Mouse (Mus musculus): ENCODE data around the gene Sv2b. TPM values are rescaled to one million over a fixed set of nuclear protein-coding genes. Genes with fewer than 3 reads are reported as not detected.

The Sv2b gene
- total and polyA plus RNA-seq, 2 experiments from 2014 or later = 21.2 to 54.1 TPM

GRCm38 (mm10) chr7:75139306-75139705 is 169.8 kb downstream of the Sv2b start:
- no peak for TF ChIP-seq CTCF (IDR thresholded peaks at IDR 0.05; ENCODE audit: low read depth)
- DNase-seq = no peak
- Histone ChIP-seq H3K9me3 (ENCODE audit: low read length) (no peaks in the 10 kb centered on the region), H3K4me3 (ENCODE audit: low read depth, low read length) (no peak overlapping the region), H3K27ac (ENCODE audit: low read depth, low read length) (no peak overlapping the region), H3K4me2 (ENCODE audit: low read depth) (no peak overlapping the region), H3K4me1 (ENCODE audit: insufficient read depth) (peaks cover 7% of the 10 kb centered on the region), H3K27me3 (ENCODE audit: insufficient read depth, low read length) (no peaks in the 10 kb centered on the region), H3K9ac (no peak overlapping the region), H3K36me3 (ENCODE audit: insufficient read depth) (no peaks in the 10 kb centered on the region)
- WGBS = 85% methylated on average over 2 of the region's 2 CpGs
- ATAC-seq = no peak

DNA sequence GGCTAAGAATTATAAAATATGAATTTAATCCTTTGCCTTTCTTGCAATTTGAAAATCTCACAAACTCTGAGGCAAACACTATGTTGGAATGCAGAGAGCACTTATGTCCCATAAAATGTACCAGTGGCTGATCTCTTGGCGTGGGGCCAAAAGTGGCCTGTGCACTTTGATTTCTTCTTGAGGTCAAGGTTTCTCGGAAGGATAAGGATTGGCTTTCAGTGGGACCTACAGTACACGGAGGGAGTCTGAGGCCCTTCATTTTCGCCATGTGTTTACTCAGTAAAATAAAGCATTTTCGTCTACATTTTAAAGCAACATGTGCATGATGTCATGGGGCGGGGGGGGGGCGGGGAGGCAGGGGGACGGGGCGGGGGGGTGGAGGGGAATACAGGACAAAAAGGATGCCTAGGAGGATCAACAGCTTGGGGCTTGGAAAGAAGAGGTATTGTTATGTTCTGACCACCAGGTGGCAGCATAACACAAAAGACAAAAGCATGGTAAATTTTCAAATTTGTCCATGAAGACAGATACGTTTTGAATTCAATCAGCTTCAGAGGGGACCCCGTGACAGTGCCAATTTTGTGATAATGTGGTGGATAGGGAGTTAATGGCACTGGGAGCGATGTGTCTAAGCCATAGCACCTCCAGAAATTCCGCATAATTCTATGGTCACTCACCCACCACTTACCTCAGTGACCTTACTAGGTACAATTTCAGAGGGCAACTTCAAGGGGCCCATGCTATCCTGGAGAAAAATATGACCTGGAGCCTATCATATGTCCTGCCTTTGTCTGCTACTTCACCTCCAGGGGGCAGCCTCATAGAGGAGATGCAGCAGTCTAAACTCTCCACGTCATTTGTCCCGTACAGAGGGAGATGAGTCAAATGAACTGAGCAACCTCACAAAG is 174.1 kb downstream of the Sv2b start:
- no peak overlapping the region for H3K9ac ChIP-seq
- peak; percentile 77 for ATAC-seq
- 23% methylated on average over 15 of the region's 15 CpGs for WGBS

GRCm38 (mm10) chr7:75128036-75128435 is 181.0 kb downstream of the Sv2b start:
- H3K36me3 ChIP-seq (ENCODE audit: insufficient read depth) = no peaks in the 10 kb centered on the region
- ATAC-seq (no peak), DNase-seq (no peak)
- no peak overlapping the region for H3K9ac ChIP-seq
- no peak overlapping the region for H3K4me3 ChIP-seq (ENCODE audit: low read depth, low read length)
- H3K4me1 ChIP-seq (ENCODE audit: insufficient read depth) = no peaks in the 10 kb centered on the region
- TF ChIP-seq CTCF (IDR thresholded peaks at IDR 0.05; ENCODE audit: low read depth) = no peak
- WGBS = 93% methylated on average over 4 of the region's 4 CpGs
- no peaks in the 10 kb centered on the region for H3K27me3 ChIP-seq (ENCODE audit: insufficient read depth, low read length)
- no peak overlapping the region for H3K27ac ChIP-seq (ENCODE audit: low read depth, low read length)
- H3K4me2 ChIP-seq (ENCODE audit: low read depth) = no peak overlapping the region
- H3K9me3 ChIP-seq (ENCODE audit: low read length) = no peaks in the 10 kb centered on the region

More for the DNA sequence above, 174.1 kb downstream of the Sv2b start:
- H3K4me1 ChIP-seq (ENCODE audit: insufficient read depth) = no peaks in the 10 kb centered on the region
- H3K27ac ChIP-seq (ENCODE audit: low read depth, low read length) = no peak overlapping the region
- no peaks in the 10 kb centered on the region for H3K36me3 ChIP-seq (ENCODE audit: insufficient read depth)
- H3K4me3 ChIP-seq (ENCODE audit: low read depth, low read length) = no peak overlapping the region
- H3K4me2 ChIP-seq (ENCODE audit: low read depth) = no peak overlapping the region
- H3K27me3 ChIP-seq (ENCODE audit: insufficient read depth, low read length) = no peaks in the 10 kb centered on the region
- no peaks in the 10 kb centered on the region for H3K9me3 ChIP-seq (ENCODE audit: low read length)
- DNase-seq = peak; percentile 87
- peak; percentile 74 for TF ChIP-seq CTCF (IDR thresholded peaks at IDR 0.05; ENCODE audit: low read depth)

DNA sequence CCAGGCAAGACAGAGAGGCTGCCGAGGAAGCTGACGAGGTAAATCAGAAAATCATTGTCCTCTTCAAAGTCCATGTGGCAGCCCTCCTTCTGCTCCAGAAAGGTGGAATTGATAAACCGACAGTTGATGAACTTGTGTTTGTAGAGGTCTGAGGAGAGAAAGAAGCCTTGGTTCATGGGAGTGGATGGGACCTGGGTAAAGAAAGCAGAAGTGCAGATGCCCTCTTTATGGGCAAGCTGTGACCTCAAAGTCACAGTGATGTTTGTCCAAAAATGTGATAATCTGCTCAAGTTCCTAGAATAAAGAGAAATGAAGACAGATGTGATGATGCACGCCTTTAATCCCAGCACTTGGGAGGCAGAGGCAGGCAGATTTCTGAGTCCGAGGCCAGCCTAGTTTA is 185.0 kb downstream of the Sv2b start:
- Histone ChIP-seq H3K9ac (no peak overlapping the region), H3K36me3 (ENCODE audit: insufficient read depth) (no peaks in the 10 kb centered on the region), H3K4me3 (ENCODE audit: low read depth, low read length) (no peak overlapping the region), H3K4me1 (ENCODE audit: insufficient read depth) (no peaks in the 10 kb centered on the region), H3K9me3 (ENCODE audit: low read length) (no peaks in the 10 kb centered on the region), H3K27ac (ENCODE audit: low read depth, low read length) (no peak overlapping the region), H3K27me3 (ENCODE audit: insufficient read depth, low read length) (no peaks in the 10 kb centered on the region), H3K4me2 (ENCODE audit: low read depth) (no peak overlapping the region)
- 81% methylated on average over 5 of the region's 5 CpGs for WGBS
- DNase-seq = no peak
- ATAC-seq = no peak
- no peak for TF ChIP-seq CTCF (IDR thresholded peaks at IDR 0.05; ENCODE audit: low read depth)

- Histone ChIP-seq H3K9ac (peak overlapping the region; percentile 29; the same call in 1 of the 2 replicates), H3K27ac (ENCODE audit: low read depth, low read length) (peak overlapping the region; percentile 17), H3K4me1 (ENCODE audit: insufficient read depth) (no peaks in the 10 kb centered on the region), H3K36me3 (ENCODE audit: insufficient read depth) (0 out of 2 replicates have a peak, but pooled peaks cover 2% of the 10 kb centered on the region), H3K4me3 (ENCODE audit: low read depth, low read length) (peak overlapping the region; percentile 24), H3K9me3 (ENCODE audit: low read length) (no peaks in the 10 kb centered on the region), H3K27me3 (ENCODE audit: insufficient read depth, low read length) (no peaks in the 10 kb centered on the region), H3K4me2 (ENCODE audit: low read depth) (peak overlapping the region; percentile 45)
- WGBS = 33% methylated on average over 7 of the region's 7 CpGs
- ATAC-seq = peak; percentile 97
- peak; percentile 82 for DNase-seq
- TF ChIP-seq CTCF (IDR thresholded peaks at IDR 0.05; ENCODE audit: low read depth) = 0 out of 2 replicates have a peak, but pooled peaks have one; percentile 4
Measured at GRCm38 (mm10) chr7:75118022-75118673, 190.9 kb downstream of the Sv2b start.

DNA sequence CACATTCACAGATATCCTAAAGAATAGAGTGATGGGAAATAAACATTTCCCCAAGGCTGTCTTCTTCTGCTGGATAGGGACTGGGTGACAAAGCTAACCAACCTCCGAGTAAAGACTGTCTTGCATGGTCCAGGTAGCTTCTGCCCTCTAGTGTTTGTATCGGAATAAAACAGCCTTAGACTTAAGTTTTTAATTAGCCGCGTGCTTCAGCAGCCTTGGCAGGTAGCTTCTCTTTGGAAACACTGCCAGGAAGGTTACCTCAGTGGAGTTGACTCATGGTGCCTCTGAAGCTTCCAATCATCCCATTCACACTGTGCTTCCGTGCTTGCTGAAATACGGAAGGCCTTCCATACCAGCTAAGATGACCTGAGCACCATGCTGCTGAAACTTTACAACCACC is 198.4 kb downstream of the Sv2b start:
- Histone ChIP-seq H3K27me3 (ENCODE audit: insufficient read depth, low read length) (no peaks in the 10 kb centered on the region), H3K27ac (ENCODE audit: low read depth, low read length) (no peak overlapping the region), H3K4me3 (ENCODE audit: low read depth, low read length) (no peak overlapping the region), H3K4me1 (ENCODE audit: insufficient read depth) (no peaks in the 10 kb centered on the region), H3K36me3 (ENCODE audit: insufficient read depth) (no peaks in the 10 kb centered on the region), H3K9ac (no peak overlapping the region), H3K4me2 (ENCODE audit: low read depth) (no peak overlapping the region), H3K9me3 (ENCODE audit: low read length) (no peaks in the 10 kb centered on the region)
- TF ChIP-seq CTCF (IDR thresholded peaks at IDR 0.05; ENCODE audit: low read depth) = peak; percentile 92
- 6% methylated on average over 6 of the region's 6 CpGs for WGBS
- peak; percentile 82 for ATAC-seq
- DNase-seq = peak; percentile 80

- Histone ChIP-seq H3K4me2 (ENCODE audit: low read depth) (no peak overlapping the region), H3K4me3 (ENCODE audit: low read depth, low read length) (no peak overlapping the region), H3K36me3 (ENCODE audit: insufficient read depth) (no peaks in the 10 kb centered on the region), H3K4me1 (ENCODE audit: insufficient read depth) (no peaks in the 10 kb centered on the region), H3K9ac (no peak overlapping the region), H3K27ac (ENCODE audit: low read depth, low read length) (no peak overlapping the region), H3K27me3 (ENCODE audit: insufficient read depth, low read length) (no peaks in the 10 kb centered on the region), H3K9me3 (ENCODE audit: low read length) (no peaks in the 10 kb centered on the region)
- TF ChIP-seq CTCF (IDR thresholded peaks at IDR 0.05; ENCODE audit: low read depth) = peak; percentile 80
- DNase-seq = peak; percentile 74
- ATAC-seq = no peak
Measured at GRCm38 (mm10) chr7:75107441-75107840, 201.6 kb downstream of the Sv2b start.

Measured in forebrain, postnatal 0 days (tissue).